Mouse (Mus musculus): Measurements from ENCODE around the gene Ms4a1. TPM values are rescaled to one million over a fixed set of nuclear protein-coding genes. Genes with fewer than 3 reads are reported as not detected.

Ms4a1 gene
- polyA plus RNA-seq, 1 experiment: 0.26 TPM

Other genes starting within 250 kb of the Ms4a1 start
- not detected in 2 replicates for gene Ms4a18, start 248.2 kb downstream of the Ms4a1 start, polyA plus RNA-seq (2012; rRNA removed)
- 3.2 and 6.3 TPM in 2 replicates for gene Ms4a8a, start 185.1 kb downstream of the Ms4a1 start, polyA plus RNA-seq (2012; rRNA removed)
- gene 1700017D01Rik, start 135.4 kb downstream of the Ms4a1 start, polyA plus RNA-seq (2012; rRNA removed): 0.66 and 1.0 TPM in 2 replicates
- gene 1700025F22Rik, start 100.9 kb downstream of the Ms4a1 start, polyA plus RNA-seq (2012; rRNA removed): not detected in 2 replicates
- 0.11 and 0.37 TPM in 2 replicates for gene Ms4a13, start 69.5 kb downstream of the Ms4a1 start, polyA plus RNA-seq (2012; rRNA removed)
- gene Ms4a12, start 33.8 kb downstream of the Ms4a1 start, polyA plus RNA-seq (2012; rRNA removed): not detected in 2 replicates
- gene Ms4a5, start 17.6 kb upstream of the Ms4a1 start, polyA plus RNA-seq (2012; rRNA removed): 0.22 and 1.2 TPM in 2 replicates
- gene Ms4a14, start 48.2 kb upstream of the Ms4a1 start, polyA plus RNA-seq (2012; rRNA removed): 1.0 and 1.1 TPM in 2 replicates
- gene Ms4a7, start 69.9 kb upstream of the Ms4a1 start, polyA plus RNA-seq (2012; rRNA removed): 3.4 and 4.2 TPM in 2 replicates
- 1.1 and 1.2 TPM in 2 replicates for gene Ms4a4a, start 109.3 kb upstream of the Ms4a1 start, polyA plus RNA-seq (2012; rRNA removed)
- gene Ms4a4c, start 138.5 kb upstream of the Ms4a1 start, polyA plus RNA-seq (2012; rRNA removed): 0.51 and 1.3 TPM in 2 replicates
- gene Ms4a4b, start 177.3 kb upstream of the Ms4a1 start, polyA plus RNA-seq (2012; rRNA removed): 1.7 and 1.8 TPM in 2 replicates
- 5.4 and 6.0 TPM in 2 replicates for gene Ms4a6c, start 203.1 kb upstream of the Ms4a1 start, polyA plus RNA-seq (2012; rRNA removed)
- gene Gm8369, start 219.7 kb upstream of the Ms4a1 start, polyA plus RNA-seq (2012; rRNA removed): 0.18 and 0.34 TPM in 2 replicates

Data from gonadal fat pad, adult 2 months (tissue).